Mouse (Mus musculus): ENCODE measurements around the gene Engase. TPM values are rescaled to one million over a fixed set of nuclear protein-coding genes. Genes with fewer than 3 reads are reported as not detected.

Engase gene
- 4.1 and 8.7 TPM in 2 replicates for polyA plus RNA-seq (2012; ENCODE audit: insufficient read depth, insufficient read length, missing spikeins)

DNA sequence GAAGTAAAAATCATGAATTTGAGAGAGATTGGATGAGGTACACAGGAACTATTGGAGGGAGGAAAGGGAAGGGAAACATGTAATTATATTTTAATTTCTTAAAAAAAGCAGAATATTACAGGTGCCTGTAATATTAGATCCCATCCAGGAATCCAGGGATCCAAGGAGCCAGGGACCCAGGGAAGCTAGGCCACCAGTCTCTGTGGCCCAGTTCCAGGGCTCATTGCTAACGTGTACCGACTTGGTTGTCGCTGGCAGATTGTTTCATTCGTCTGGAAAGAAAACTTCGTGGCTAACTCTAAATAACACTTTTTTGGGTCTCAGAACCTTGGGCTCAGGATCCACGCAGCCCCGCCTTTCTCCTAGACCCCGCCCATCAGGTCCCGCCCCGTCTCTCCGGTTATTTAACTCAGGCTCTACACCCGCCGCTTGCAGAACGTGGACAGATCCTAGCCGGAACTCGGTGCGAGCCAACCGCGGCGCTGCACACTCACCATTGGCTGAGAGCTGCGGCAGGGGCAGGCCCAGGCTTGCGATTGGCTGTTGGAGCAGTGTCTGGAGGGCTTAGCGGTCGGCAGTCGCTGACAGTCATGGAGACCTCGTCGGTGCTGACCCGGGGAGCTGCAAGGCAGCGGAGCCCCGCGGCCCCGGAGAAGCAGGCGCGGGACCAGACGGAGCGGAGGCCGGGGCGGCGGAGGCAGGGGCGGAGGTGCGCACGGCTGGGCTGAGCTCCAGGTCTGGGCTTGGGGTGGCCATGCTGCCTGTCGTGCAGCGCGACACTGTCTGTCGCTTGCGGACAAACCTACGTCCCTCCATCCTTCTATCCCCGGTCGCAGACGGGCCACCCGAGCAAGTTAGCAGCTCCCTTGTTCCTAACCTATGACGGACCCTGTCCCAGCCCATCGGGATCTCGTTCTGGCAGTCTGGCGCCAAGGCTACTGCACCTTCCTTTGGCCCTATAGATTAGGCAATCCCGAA is at the start of gene Engase:
TSS of gene Engase (plus strand) at position 434 of the 978 bp plus-strand sequence.
- H3K4me1 ChIP-seq (ENCODE audit: control insufficient read depth, insufficient read depth, insufficient read length, low read length), result peaks cover 5% of the 10 kb centered on the region; the same call in 1 of the 2 replicates
- H3K27ac ChIP-seq (replicated peaks; ENCODE audit: low read depth, low read length), result peak within 1 kb of the TSS; percentile 29; the same call in 1 of the 2 replicates
- peak within 1 kb of the TSS; percentile 82 for H3K4me3 ChIP-seq (ENCODE audit: insufficient read depth, low read depth, low read length)

DNA sequence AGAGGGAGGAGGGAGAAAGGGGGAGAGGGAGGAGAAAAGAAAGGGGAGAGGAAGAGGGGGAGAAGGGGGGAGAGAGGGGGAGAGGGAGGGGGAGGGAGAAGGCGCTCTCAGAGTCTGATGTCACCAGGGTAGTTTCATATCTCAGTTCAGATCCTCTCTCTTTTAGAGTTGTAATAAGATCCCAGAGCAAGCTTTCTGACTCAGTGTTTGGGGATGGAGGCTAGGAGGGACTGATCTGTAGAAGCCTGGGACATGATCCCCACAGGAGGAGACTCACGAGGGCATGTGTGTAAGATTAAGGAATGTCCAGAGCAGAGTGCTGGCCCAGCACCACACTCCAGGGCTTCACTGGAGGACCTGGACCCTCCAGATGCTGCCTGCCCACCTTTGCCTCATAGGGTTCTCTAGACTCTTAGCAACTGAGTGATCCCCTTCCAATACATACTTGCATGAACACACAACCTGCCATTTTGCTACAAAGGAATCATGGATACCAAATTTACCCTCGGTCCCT is 49.3 kb upstream of the Engase start:
- Histone ChIP-seq H3K27ac (replicated peaks; ENCODE audit: low read depth, low read length) (peak overlapping the region; percentile 84), H3K4me1 (ENCODE audit: control insufficient read depth, insufficient read depth, insufficient read length, low read length) (peaks cover 68% of the 10 kb centered on the region)

DNA sequence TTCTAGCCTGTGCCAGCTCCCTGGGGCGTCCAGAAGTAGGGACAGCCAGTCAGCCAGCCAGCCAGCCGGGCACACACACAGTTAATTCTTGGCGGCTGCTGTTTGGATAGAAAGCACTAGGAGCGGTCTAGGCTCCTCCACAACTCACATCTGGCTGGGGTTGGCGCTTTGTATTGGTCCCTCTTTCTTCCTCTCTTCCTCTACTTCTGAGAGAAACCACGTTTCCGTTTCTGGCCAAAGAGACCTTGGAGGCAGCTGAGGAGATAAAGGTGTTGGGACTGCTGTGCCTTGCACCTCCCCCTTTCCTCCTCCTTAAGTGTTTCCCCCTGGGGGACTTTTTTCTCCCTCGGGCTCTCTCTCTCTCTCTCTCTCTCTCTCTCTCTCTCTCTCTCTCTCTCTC is 48.6 kb upstream of the Engase start, which contains the start of gene C1qtnf1:
TSS of gene C1qtnf1 (plus strand) at position 218 of the 400 bp plus-strand sequence.
- Histone ChIP-seq H3K4me1 (ENCODE audit: control insufficient read depth, insufficient read depth, insufficient read length, low read length) (peaks cover 72% of the 10 kb centered on the region), H3K4me3 (ENCODE audit: insufficient read depth, low read depth, low read length) (peak within 1 kb of the TSS; percentile 53), H3K27ac (replicated peaks; ENCODE audit: low read depth, low read length) (peak within 1 kb of the TSS; percentile 84)

More for the DNA sequence above, 49.3 kb upstream of the Engase start:
- peak overlapping the region; percentile 53; the same call in 1 of the 2 replicates for H3K4me3 ChIP-seq (ENCODE audit: insufficient read depth, low read depth, low read length)

DNA sequence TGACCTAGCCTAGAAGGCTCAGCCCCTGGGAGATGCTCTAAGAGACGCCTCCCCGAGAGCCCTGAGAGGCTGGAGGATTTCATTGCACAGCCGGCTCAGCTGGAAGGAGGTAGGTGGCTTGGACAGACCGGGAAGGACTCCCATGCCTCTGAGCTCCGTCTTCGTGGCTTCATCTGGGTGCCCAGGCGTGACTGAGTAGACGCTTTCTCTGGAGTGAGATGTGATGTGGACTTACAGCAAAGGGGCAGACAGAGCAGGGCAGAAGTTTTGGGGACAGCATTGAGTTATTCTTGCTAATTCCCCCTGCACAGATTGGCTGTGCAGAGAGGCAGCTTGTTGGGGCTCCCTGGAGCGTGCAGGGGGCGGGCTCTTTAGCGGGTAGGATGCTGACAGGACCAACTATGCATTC is 48.2 kb upstream of the Engase start:
- H3K4me1 ChIP-seq (ENCODE audit: control insufficient read depth, insufficient read depth, insufficient read length, low read length), result peaks cover 76% of the 10 kb centered on the region
- peak overlapping the region; percentile 84 for H3K27ac ChIP-seq (replicated peaks; ENCODE audit: low read depth, low read length)
- H3K4me3 ChIP-seq (ENCODE audit: insufficient read depth, low read depth, low read length), result peak overlapping the region; percentile 53

DNA sequence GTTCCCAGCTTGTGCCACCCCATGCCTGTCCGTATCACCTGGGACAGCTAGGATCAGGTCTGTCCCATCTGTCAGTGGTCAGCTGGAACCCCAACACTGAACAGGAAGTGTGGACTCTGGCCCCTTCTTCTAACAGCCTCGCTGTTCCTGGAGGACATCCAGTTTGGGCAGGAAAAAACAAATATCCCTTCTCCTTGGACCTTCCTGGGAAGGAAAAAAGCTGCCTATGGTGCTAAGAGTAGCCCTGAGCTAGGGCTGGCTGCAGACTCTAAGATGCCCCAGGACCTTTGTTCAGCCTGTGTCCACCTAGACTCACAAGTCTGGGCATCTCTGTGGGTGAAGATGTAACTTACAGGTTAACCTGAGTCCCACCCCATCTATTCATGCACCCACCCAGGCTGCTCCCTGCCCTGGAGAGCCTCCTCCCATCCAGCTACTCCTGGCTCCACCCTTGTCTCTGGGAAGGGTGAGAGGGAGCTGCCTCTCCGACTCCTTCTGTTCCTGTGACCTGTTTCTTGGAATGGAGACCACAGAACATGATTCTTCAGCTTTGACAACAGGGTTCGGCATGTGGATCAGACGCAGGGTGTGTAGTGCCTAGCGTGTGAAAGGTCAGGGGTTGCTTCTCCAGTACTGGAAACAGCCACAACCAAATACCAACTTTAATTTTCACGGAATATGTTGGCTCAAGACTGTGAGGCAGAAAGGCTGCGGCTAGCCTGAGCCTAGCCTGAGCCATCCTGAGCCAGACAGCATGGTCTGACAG is 47.5 kb upstream of the Engase start:
- H3K4me1 ChIP-seq (ENCODE audit: control insufficient read depth, insufficient read depth, insufficient read length, low read length), result peaks cover 71% of the 10 kb centered on the region

DNA sequence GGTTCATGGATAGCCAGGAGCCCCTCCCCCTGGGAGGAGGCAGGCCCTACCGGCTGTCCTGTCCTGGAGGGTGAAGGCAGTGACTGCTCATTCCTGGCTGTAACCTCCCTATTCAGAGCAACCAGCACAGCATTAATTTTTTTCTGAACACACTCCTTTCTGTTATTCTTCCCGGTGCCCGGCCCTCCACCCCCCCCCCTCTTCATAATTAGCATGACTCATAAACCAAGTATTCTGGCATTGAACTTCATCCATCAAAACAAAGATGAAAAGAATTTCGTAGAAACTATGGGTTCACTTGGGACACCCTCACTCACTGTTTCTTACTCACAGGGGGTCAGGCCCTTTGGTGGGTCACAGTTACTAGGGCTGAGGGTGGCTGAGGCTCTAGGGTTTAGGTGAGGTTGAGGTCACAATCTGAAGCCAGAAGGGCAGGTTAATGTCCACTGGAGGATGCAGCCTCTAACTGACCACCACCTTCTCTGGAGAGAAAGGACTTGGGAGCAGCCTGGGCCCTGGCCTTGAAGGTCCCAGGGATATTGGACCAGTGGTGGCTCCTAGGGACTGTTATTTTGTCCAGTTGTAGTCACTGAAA is 46.2 kb upstream of the Engase start:
- Histone ChIP-seq H3K4me1 (ENCODE audit: control insufficient read depth, insufficient read depth, insufficient read length, low read length) (peaks cover 60% of the 10 kb centered on the region), H3K4me3 (ENCODE audit: insufficient read depth, low read depth, low read length) (peak overlapping the region; percentile 14; the same call in 1 of the 2 replicates), H3K27ac (replicated peaks; ENCODE audit: low read depth, low read length) (peak overlapping the region; percentile 81)

More for the DNA sequence above, 47.5 kb upstream of the Engase start:
- Histone ChIP-seq H3K4me3 (ENCODE audit: insufficient read depth, low read depth, low read length) (peak overlapping the region; percentile 53), H3K27ac (replicated peaks; ENCODE audit: low read depth, low read length) (peak overlapping the region; percentile 84)

DNA sequence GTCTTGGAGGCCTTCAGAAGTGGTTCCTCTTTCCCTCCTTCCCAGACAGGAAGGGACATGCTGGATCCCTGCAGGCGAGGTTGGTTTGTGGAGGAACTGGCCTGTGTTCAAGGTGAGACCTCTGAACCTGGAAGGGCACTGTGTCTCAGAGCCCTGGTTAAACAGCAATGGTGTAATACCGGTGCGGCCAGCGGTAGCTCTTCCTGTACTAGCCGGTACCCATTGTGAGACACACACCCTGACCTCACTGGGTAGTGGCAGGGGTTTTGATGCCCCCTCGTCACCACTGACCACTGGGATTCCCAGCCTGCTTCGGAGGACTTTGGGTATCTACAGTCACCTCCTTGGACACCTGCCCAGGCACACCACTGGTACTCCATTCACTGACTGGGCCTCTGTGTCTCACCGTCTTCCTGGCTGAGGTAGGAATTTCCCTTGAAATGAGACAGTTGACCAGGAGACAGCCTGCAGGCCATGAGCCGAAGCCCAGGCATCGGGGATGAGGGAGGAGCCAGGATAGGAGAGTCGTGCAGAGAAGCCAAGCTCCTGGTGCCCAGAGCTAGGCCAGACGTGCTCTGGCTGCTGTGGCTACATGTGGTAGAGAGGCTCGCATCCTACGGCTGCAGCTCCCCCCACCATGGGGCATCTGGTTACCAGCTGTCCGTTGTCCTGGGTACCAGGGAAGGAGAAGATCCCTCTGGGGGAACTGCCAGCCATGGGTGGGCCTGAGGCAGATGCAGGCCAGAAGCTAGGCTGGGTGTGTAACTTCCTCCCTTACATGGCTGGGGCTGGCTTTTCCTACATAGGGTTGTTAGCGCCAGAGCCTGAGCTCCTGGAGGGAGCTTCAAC is 45.3 kb upstream of the Engase start:
- Histone ChIP-seq H3K4me1 (ENCODE audit: control insufficient read depth, insufficient read depth, insufficient read length, low read length) (peaks cover 59% of the 10 kb centered on the region), H3K4me3 (ENCODE audit: insufficient read depth, low read depth, low read length) (no peak overlapping the region), H3K27ac (replicated peaks; ENCODE audit: low read depth, low read length) (peak overlapping the region; percentile 81)

DNA sequence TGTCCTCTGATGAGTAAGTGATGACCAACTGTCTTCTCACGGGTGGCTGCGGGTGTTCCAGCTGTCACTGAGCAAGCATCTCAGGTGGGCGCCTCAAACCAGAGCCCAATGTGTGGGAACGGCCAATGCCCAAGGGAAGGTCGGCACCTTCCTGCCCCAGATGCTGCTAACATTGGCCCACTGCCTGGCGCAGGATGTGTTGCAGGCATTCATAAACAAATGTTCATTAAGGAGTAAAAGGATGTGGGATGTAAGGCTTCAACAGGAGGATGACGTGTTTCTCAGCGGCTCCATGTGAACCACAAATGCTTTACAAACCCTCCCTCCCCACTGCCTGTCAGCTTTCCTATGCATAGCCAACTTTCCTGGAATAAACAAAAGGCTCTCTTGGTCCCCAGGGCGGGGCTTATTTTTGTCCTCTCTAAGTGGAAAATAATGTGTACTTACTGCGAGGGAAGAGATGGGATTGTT is 43.2 kb upstream of the Engase start:
- H3K27ac ChIP-seq (replicated peaks; ENCODE audit: low read depth, low read length), result peak overlapping the region; percentile 74
- H3K4me3 ChIP-seq (ENCODE audit: insufficient read depth, low read depth, low read length), result peak overlapping the region; percentile 15
- peaks cover 68% of the 10 kb centered on the region for H3K4me1 ChIP-seq (ENCODE audit: control insufficient read depth, insufficient read depth, insufficient read length, low read length)

DNA sequence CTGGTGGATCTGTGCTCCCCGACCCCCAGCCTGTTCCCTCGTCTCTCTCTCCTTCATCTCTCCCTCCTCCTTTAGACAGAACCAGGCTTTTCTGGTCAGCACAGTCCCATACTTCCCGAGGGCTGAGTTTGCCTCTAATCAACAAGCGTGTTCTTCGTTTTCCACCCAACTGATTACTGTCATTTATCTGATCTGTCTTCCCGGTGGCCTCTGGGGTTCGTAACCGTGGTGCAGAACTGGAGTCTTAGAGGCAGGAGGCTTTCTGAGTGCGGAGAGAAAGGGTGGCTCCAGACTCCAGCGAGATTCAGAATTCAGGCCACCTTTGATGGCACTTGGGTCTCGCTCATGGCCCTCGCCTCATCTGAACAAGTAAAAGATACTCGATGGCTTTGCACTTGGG is 42.5 kb upstream of the Engase start:
- H3K4me1 ChIP-seq (ENCODE audit: control insufficient read depth, insufficient read depth, insufficient read length, low read length), result peaks cover 66% of the 10 kb centered on the region
- peak overlapping the region; percentile 15 for H3K4me3 ChIP-seq (ENCODE audit: insufficient read depth, low read depth, low read length)
- H3K27ac ChIP-seq (replicated peaks; ENCODE audit: low read depth, low read length), result peak overlapping the region; percentile 74

DNA sequence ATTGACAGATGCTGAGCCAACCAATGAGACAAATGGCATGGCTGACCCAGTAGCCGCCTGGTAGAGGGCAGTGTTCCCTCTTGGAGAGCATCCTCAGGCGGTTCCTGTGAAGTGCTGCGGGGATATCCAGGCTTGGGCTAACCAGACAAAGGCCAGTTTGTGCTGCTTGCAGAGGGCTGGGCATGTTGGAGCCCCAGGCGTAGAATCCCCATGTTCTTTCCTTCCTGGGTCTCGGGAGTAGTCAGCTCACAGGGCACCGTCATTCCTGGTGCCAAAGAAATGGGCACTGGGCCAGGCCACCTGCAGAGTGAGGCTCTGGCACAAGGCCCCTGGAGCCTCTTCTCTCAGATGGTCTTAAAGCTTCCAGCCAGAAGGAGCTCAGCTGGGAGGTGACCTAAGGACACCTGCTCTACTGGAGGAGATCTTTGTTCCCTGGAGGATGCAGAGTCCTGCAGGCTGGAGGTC is 40.1 kb upstream of the Engase start:
- Histone ChIP-seq H3K4me1 (ENCODE audit: control insufficient read depth, insufficient read depth, insufficient read length, low read length) (peaks cover 52% of the 10 kb centered on the region), H3K27ac (replicated peaks; ENCODE audit: low read depth, low read length) (no peak overlapping the region)

DNA sequence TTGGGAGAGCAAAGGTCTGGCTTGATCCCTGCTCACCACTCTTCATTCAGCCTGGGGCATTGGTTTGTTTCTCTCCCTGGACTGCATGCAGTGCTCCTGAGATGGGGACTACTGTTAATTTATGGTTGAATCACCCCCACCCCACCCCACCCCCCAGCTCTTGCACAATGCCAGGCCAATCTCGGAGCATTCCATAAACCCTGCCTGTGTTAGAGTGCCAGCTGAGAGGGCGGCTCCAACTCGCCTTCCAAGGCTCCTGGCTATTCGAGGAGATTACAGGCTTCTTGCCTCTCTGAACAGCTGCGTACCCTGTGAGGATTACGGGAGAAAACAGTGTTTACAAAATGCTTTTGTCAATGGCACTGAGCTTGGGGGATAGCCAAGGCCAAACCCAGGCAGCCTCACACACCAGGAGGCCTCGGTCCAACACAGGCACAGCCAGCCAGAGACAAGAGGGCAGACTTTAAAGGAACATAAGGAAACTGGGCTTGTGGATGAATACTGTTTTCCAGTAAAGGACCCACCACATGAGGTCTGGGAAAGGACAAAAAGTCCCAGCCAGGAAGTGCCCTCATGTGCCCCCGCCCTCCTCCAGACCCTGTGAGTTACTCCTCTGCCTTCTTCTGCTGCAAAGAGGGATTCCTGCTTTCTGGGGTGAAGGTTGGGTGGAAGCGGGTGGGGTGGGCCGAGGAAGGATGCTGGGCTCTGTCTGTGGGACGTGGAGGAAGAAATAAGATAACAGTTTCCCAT is 37.8 kb upstream of the Engase start:
- Histone ChIP-seq H3K4me1 (ENCODE audit: control insufficient read depth, insufficient read depth, insufficient read length, low read length) (peaks cover 36% of the 10 kb centered on the region), H3K27ac (replicated peaks; ENCODE audit: low read depth, low read length) (peak overlapping the region; percentile 71), H3K4me3 (ENCODE audit: insufficient read depth, low read depth, low read length) (no peak overlapping the region)

More for the DNA sequence above, 40.1 kb upstream of the Engase start:
- H3K4me3 ChIP-seq (ENCODE audit: insufficient read depth, low read depth, low read length), result no peak overlapping the region

DNA sequence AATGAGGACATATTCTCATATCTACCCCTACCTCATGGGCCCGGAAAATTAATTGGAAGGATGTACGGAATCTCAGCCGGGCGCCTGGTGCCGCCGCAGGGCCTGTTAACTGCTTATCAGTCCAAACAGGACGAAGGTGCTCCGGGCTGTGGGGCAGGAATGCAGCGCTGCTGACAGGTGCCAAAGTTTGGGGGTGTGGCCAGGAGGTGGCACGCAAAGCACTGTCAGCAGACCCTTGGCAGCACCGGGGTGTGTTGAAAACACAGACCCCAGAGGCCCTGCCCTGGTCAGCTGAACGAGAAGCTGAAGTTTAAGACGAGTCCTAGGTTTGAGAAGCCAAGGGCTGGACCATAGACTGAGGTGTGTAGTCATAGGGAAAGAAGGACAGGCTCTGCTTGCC is 33.9 kb upstream of the Engase start:
- Histone ChIP-seq H3K4me1 (ENCODE audit: control insufficient read depth, insufficient read depth, insufficient read length, low read length) (peaks cover 17% of the 10 kb centered on the region), H3K4me3 (ENCODE audit: insufficient read depth, low read depth, low read length) (no peak overlapping the region), H3K27ac (replicated peaks; ENCODE audit: low read depth, low read length) (no peak overlapping the region)

All from brown adipose tissue, adult 24 weeks (tissue).